In the genomic region with DNA sequence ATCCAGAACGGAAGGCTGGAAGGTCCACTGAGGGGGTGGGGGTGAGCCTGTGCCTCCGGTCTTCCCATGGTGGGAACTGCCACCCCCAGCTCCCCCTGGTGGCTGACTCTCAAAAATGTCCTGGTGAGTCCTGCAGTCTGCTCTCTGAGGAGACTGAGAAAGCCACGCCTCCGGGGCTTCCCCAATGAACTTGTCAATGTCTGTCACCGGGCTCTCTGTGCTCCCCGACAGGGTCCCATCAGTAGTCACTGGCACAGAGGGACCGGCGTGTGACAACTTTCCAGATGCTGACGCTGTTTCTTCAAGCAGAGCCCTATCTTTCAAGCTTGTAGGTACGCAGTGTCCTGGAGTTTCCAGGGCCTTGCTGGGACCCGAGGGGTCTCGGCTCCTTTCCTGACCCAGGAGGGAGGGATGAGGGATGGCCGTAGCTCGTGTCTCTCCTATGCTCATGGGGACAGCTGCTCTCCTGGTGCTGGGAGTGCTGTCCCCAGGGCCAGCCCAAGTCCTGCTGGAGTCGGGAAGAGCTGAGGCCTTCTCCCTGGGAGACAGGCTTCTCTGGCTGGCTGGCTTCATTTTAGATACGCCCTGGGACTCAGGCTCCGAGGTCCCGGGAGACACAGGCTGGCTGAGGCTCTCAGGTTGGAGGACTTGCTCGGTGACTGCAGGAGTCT, we compare ENCODE assay signal across 7 mouse cellular contexts. TPM values are rescaled to one million over a fixed set of nuclear protein-coding genes. Genes with fewer than 3 reads are reported as not detected.
DNase-seq lines count a peak whose midpoint lies in the region; ATAC-seq lines count a peak whose summit lies in the region.

No protein-coding gene starts in this region.

- H3K4me2 ChIP-seq in intestine, embryonic 16.5 days (ENCODE audit: low read depth, low read length): peak overlapping the region; percentile 49
- peak overlapping the region; percentile 57 for H3K4me2 ChIP-seq in midbrain, embryonic 12.5 days (replicated peaks)

- no peaks in the 10 kb centered on the region for H3K9me3 ChIP-seq in intestine, embryonic 16.5 days (ENCODE audit: control insufficient read depth, low read length)
- no peaks in the 10 kb centered on the region for H3K9me3 ChIP-seq in limb, embryonic 10.5 days (replicated peaks)
- no peaks in the 10 kb centered on the region for H3K9me3 ChIP-seq in midbrain, embryonic 12.5 days

- peaks cover 8% of the 10 kb centered on the region for H3K4me1 ChIP-seq in intestine, embryonic 16.5 days (ENCODE audit: control insufficient read depth, insufficient read depth, low read length)
- peaks cover 44% of the 10 kb centered on the region for H3K4me1 ChIP-seq in limb, embryonic 10.5 days
- H3K4me1 ChIP-seq in midbrain, embryonic 12.5 days: peaks cover 27% of the 10 kb centered on the region

- peak overlapping the region; percentile 45 for H3K27ac ChIP-seq in intestine, embryonic 16.5 days (ENCODE audit: low read length)
- H3K27ac ChIP-seq in limb, embryonic 10.5 days: peak overlapping the region; percentile 78
- peak overlapping the region; percentile 60; the same call in 1 of the 2 replicates for H3K27ac ChIP-seq in midbrain, embryonic 12.5 days (replicated peaks)

- ATAC-seq in intestine, embryonic 16.5 days: peak; percentile 78
- ATAC-seq in midbrain, embryonic 12.5 days (ENCODE audit: low FRiP score, low read depth): peak; percentile 79

- H3K27me3 ChIP-seq in intestine, embryonic 16.5 days (replicated peaks; ENCODE audit: control insufficient read depth, insufficient read depth, low read length): no peaks in the 10 kb centered on the region
- peaks cover 15% of the 10 kb centered on the region for H3K27me3 ChIP-seq in limb, embryonic 10.5 days (ENCODE audit: low read depth, poor library complexity, severe bottlenecking)
- peaks cover 15% of the 10 kb centered on the region; the same call in 1 of the 2 replicates for H3K27me3 ChIP-seq in midbrain, embryonic 12.5 days

- WGBS in intestine, embryonic 16.5 days: 14% methylated on average over 19 of the region's 19 CpGs
- 4% methylated on average over 19 of the region's 19 CpGs for WGBS in limb, embryonic 10.5 days
- 2% methylated on average over 19 of the region's 19 CpGs for WGBS in midbrain, embryonic 12.5 days

- H3K36me3 ChIP-seq in intestine, embryonic 16.5 days (ENCODE audit: control insufficient read depth, insufficient read depth, low read length): peaks cover 6% of the 10 kb centered on the region; the same call in 1 of the 2 replicates
- peaks cover 36% of the 10 kb centered on the region for H3K36me3 ChIP-seq in limb, embryonic 10.5 days
- H3K36me3 ChIP-seq in midbrain, embryonic 12.5 days: no peaks in the 10 kb centered on the region

- H3K9ac ChIP-seq in intestine, embryonic 16.5 days (ENCODE audit: low read depth, low read length): peak overlapping the region; percentile 57
- peak overlapping the region; percentile 28 for H3K9ac ChIP-seq in midbrain, embryonic 12.5 days (replicated peaks)

- H3K4me3 ChIP-seq in intestine, embryonic 16.5 days (ENCODE audit: low read length): peak overlapping the region; percentile 18
- H3K4me3 ChIP-seq in limb, embryonic 10.5 days: peak overlapping the region; percentile 41
- H3K4me3 ChIP-seq in midbrain, embryonic 12.5 days: peak overlapping the region; percentile 37

- DNase-seq in adrenal gland, postnatal 10 days: peak; percentile 90
- DNase-seq in embryo, embryonic 9.5 days (ENCODE audit: extremely low spot score): peak; percentile 92
- DNase-seq in gastrocnemius, postnatal 4 days (ENCODE audit: low spot score in 2 of 2): peak; percentile 83 to 90
- DNase-seq in limb, embryonic 10.5 days (ENCODE audit: low spot score): peak; percentile 93
- DNase-seq in spleen, adult 12 weeks (ENCODE audit: low spot score): peak; percentile 75

RNA-seq across cellular contexts. Expression of a gene that starts 54.1 kb away (rescaled TPM):
- total RNA-seq in adrenal gland, postnatal 10 days (2021): 1 to 10 TPM in 1 of 2 experiments, under 1 TPM in 1; 0.66 to 1.2 TPM
- 1 to 10 TPM in 1 of 2 experiments, not detected in 1; 1.4 TPM for total RNA-seq in gastrocnemius, postnatal 4 days (2021)
- 0.81 and 2.1 TPM in 2 replicates for polyA plus RNA-seq in intestine, embryonic 16.5 days (2015; fragmentation: Nextera tagmentation; extraction: Ambion mirVana)
- polyA plus RNA-seq in limb, embryonic 10.5 days (2016; fragmentation: Nextera tagmentation; extraction: Ambion mirVana): 0.68 and 1.4 TPM in 2 replicates
- polyA plus RNA-seq in midbrain, embryonic 12.5 days (2016; fragmentation: Nextera tagmentation; extraction: Ambion mirVana): 0.75 TPM in 1 of 2 replicates, not detected in the other

RNA-seq across cellular contexts. Expression of a gene that starts 54.5 kb away (rescaled TPM):
- 100 to 1,000 TPM in 1 of 2 experiments, 10 to 100 TPM in 1; 97.6 to 110 TPM for total RNA-seq in adrenal gland, postnatal 10 days (2021)
- 10 to 100 TPM; 66.2 to 78.0 TPM for total RNA-seq in gastrocnemius, postnatal 4 days (2021)
- polyA plus RNA-seq in intestine, embryonic 16.5 days (2015; fragmentation: Nextera tagmentation; extraction: Ambion mirVana): 66.9 and 74.3 TPM in 2 replicates
- 65.9 and 75.5 TPM in 2 replicates for polyA plus RNA-seq in limb, embryonic 10.5 days (2016; fragmentation: Nextera tagmentation; extraction: Ambion mirVana)
- polyA plus RNA-seq in midbrain, embryonic 12.5 days (2016; fragmentation: Nextera tagmentation; extraction: Ambion mirVana): 94.8 and 98.4 TPM in 2 replicates

Comparison
In these comparisons a context has a peak if more than half of its experiments do, and no peak if none do; other contexts are left out.
1. Peak in every context shown above with its lines: DNase-seq, ATAC-seq, H3K4me3 ChIP-seq and H3K27ac ChIP-seq.